Comparison of ENCODE assay signal across 8 mouse cellular contexts in genomic region chr15:84922884-84923507, GRCm38 (mm10). TPM values are rescaled to one million over a fixed set of nuclear protein-coding genes. Genes with fewer than 3 reads are reported as not detected.
DNase-seq lines count a peak whose midpoint lies in the region; ATAC-seq lines count a peak whose summit lies in the region.

Nup50 (plus strand) TSS chr15:84923411.

- H3K36me3 ChIP-seq in hindbrain, embryonic 14.5 days (replicated peaks; ENCODE audit: control insufficient read depth, insufficient read depth): peaks cover 9% of the 10 kb centered on the region

- peaks cover 24% of the 10 kb centered on the region for H3K4me1 ChIP-seq in hindbrain, embryonic 14.5 days (replicated peaks; ENCODE audit: control insufficient read depth, insufficient read depth, low read length)

- WGBS in hindbrain, embryonic 14.5 days: under 1% methylated on average over 60 of the region's 60 CpGs

- peak within 1 kb of the TSS; percentile 99 for H3K4me3 ChIP-seq in hindbrain, embryonic 14.5 days (replicated peaks; ENCODE audit: low read length)

- DNase-seq in R1 (ENCODE audit: low read depth, low spot score): peak; percentile 99
- DNase-seq in cerebellum, postnatal 25 days: peak; percentile 100
- peak; percentile 100 for DNase-seq in frontal cortex, postnatal 25 days (ENCODE audit: low spot score in 2 of 2)
- DNase-seq in hindbrain, embryonic 14.5 days (ENCODE audit: low spot score): peak; percentile 100
- DNase-seq in layer of hippocampus, postnatal 36 days: peak; percentile 100
- peak; percentile 100 for DNase-seq in lung, postnatal 36 days
- DNase-seq in retina, postnatal 1 day: peak; percentile 99
- peak; percentile 99 for DNase-seq in urinary bladder, adult 18-20 months (ENCODE audit: low spot score in 2 of 2)

- peak within 1 kb of the TSS; percentile 96 for H3K27ac ChIP-seq in hindbrain, embryonic 14.5 days

- H3K9me3 ChIP-seq in hindbrain, embryonic 14.5 days (ENCODE audit: control insufficient read depth, low read length): no peaks in the 10 kb centered on the region

- peak within 1 kb of the TSS; percentile 94 for H3K9ac ChIP-seq in hindbrain, embryonic 14.5 days

- peak within 1 kb of the TSS; percentile 97 for H3K4me2 ChIP-seq in hindbrain, embryonic 14.5 days (replicated peaks)

- no peaks in the 10 kb centered on the region for H3K27me3 ChIP-seq in hindbrain, embryonic 14.5 days (ENCODE audit: control insufficient read depth, insufficient read depth, low read length)

- peak; percentile 90 for ATAC-seq in hindbrain, embryonic 14.5 days (ENCODE audit: low FRiP score)

RNA-seq across cellular contexts. Expression of gene Nup50, which starts in this region (rescaled TPM):
- polyA plus RNA-seq in hindbrain, embryonic 14.5 days (2014; fragmentation: Nextera tagmentation; extraction: Ambion mirVana): 24.2 and 25.3 TPM in 2 replicates
- 10 to 100 TPM; 33.5 to 36.5 TPM for total RNA-seq in layer of hippocampus, postnatal 36 days (2021)

Comparison
In these comparisons a context has a peak if more than half of its experiments do, and no peak if none do; other contexts are left out.
1. Peak in every context shown above with its lines: DNase-seq, ATAC-seq, H3K4me3 ChIP-seq and H3K27ac ChIP-seq.